Mouse (Mus musculus) midbrain, embryonic 16.5 days (tissue): Measurements from ENCODE around the gene Patj. TPM values are rescaled to one million over a fixed set of nuclear protein-coding genes. Genes with fewer than 3 reads are reported as not detected.
A peak's percentile ranks its signal among the peaks of the same experiment; 100 is the strongest.
"Not testable (repeated sequence)": the region's sequence is repeated elsewhere in the genome, so short reads cannot be mapped to it uniquely, and the experiment has no call there.

ENCODE experiments used
- ATAC-seq: fragments of 200-750 bp; cut with Nextera tagmentation; 2 replicates; pipeline ENCODE4 v1.8.0; 2017; ENCODE audit warnings: moderate TSS enrichment
- H3K27ac ChIP-seq: fragments of 300-500 bp; sonication (generic); 2 replicates; pipeline ENCODE4 v1.5.1; 2014; ENCODE audit warnings: mild to moderate bottlenecking, low read length, mixed read lengths
- H3K27me3 ChIP-seq: fragments of 300-500 bp; sonication (generic); 2 replicates; pipeline ENCODE4 v1.6.1; 2014; ENCODE audit warnings: low read depth, low read length, mixed read lengths; ENCODE audit not compliant: control insufficient read depth, insufficient read depth
- H3K36me3 ChIP-seq: fragments of 300-500 bp; sonication (generic); 2 replicates; pipeline ENCODE4 v1.6.1; 2014; ENCODE audit warnings: mild to moderate bottlenecking, low read length, moderate library complexity, mixed read lengths; ENCODE audit not compliant: control insufficient read depth, insufficient read depth
- H3K4me1 ChIP-seq: fragments of 300-500 bp; sonication (generic); 2 replicates; pipeline ENCODE4 v1.6.1; 2014; ENCODE audit warnings: mild to moderate bottlenecking, low read length, mixed read lengths; ENCODE audit not compliant: control insufficient read depth, insufficient read depth
- H3K4me2 ChIP-seq: fragments of 300-500 bp; sonication (generic); 2 replicates; pipeline ENCODE4 v1.6.1; 2014; ENCODE audit warnings: mild to moderate bottlenecking, low read length, mixed read lengths
- H3K4me3 ChIP-seq: fragments of 300-500 bp; sonication (generic); 2 replicates; pipeline ENCODE4 v1.5.1; 2014; ENCODE audit warnings: low read depth, mild to moderate bottlenecking, low read length, moderate library complexity, mixed read lengths
- H3K9ac ChIP-seq: fragments of 300-500 bp; sonication (generic); 2 replicates; pipeline ENCODE4 v1.6.1; 2014; ENCODE audit warnings: low read depth, low read length, mixed read lengths
- H3K9me3 ChIP-seq: fragments of 300-500 bp; sonication (generic); replicated peaks from 2 replicates; pipeline ENCODE4 v1.6.1; 2014; ENCODE audit warnings: mild to moderate bottlenecking, low read length, mixed read lengths; ENCODE audit not compliant: control insufficient read depth, poor library complexity, severe bottlenecking
- WGBS: fragments of 180-500 bp; shearing (Covaris S2); extraction: QIAGEN DNeasy Blood & Tissue Kit; methylation state at CpG from one replicate; pipeline ENCODE4 v1.1.7; 2014; 5-methylcytosine and 5-hydroxymethylcytosine counted together
- polyA plus RNA-seq: library from polyadenylated mRNA; unstranded; fragments of >200 nt; fragmentation: Nextera tagmentation; extraction: Ambion mirVana; gene quantifications from 2 replicates; pipeline ENCODE4 v1.2.1, GENCODE M21; 2015

Patj gene
- polyA plus RNA-seq, 1 experiment from 2014 or later, result 9.9 TPM

DNA sequence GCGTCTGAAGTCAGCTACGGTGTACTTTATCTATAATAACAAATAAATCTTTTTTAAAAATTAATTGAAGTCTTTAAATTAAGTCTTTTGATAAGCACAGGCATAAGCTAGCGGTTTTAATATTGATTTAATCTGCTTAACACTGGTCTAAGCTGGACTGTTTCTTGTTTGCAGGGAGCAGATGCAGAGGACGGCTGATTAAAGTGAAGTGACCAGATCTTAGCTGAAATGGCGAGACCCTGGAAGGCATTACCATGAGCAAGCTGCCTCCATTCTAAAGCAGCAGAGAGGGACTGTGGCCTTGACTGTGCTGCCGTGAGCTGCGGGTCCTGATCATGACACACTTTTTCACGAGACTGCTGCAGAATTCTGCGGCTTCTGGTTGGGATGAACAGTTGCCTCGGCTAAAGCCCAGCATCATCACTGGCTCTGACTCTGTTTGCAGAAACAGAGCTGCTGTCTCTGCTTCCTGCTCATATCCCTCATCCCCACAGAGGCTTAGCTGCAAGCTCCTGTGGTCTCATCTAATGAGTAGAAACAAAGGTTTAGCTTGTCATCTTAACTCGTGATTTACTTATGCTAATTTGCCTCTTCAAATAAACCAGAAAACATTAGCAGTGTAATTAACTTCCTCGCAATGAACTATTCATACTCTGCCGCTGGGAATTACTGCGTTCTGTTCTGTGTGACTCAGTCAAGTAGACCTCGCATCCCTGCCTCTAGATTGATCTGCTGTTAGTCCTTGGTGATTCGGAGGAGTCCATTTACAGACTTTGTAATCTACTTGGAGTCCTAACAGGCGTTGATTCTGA, 322.4 kb downstream of the Patj start:
- Histone ChIP-seq H3K4me3 (no peak overlapping the region), H3K27ac (no peak overlapping the region), H3K27me3 (no peaks in the 10 kb centered on the region), H3K4me1 (no peaks in the 10 kb centered on the region), H3K9me3 (no peaks in the 10 kb centered on the region), H3K9ac (no peak overlapping the region), H3K4me2 (no peak overlapping the region), H3K36me3 (no peaks in the 10 kb centered on the region)
- ATAC-seq, result peak; percentile 76; the same call in 1 of the 2 replicates
- WGBS, result 63% methylated on average over 17 of the region's 17 CpGs

DNA sequence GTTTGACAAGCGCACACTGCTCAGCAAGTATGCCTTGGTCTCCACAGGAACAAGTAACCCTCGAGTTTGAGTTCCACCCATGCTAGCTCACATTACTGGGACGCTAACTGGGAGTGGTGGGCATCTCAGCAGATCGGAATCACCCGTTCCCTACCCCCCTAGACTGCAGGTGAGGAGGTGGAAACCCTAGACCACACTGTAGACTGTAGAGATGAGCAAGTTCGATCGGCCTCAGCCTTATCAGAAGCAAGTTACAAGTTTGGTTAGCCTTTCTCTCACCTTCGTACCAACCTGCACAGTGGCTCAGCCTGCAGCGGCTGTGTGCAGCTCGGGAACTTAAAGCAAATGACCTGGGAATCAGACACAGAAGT, 322.9 kb downstream of the Patj start:
- Histone ChIP-seq H3K36me3 (no peaks in the 10 kb centered on the region), H3K4me3 (no peak overlapping the region), H3K4me1 (no peaks in the 10 kb centered on the region), H3K27ac (no peak overlapping the region), H3K4me2 (no peak overlapping the region), H3K9me3 (no peaks in the 10 kb centered on the region), H3K9ac (no peak overlapping the region), H3K27me3 (no peaks in the 10 kb centered on the region)
- 85% methylated on average over 10 of the region's 10 CpGs for WGBS
- ATAC-seq, result 0 out of 2 replicates have a peak, but pooled peaks have one; percentile 13

DNA sequence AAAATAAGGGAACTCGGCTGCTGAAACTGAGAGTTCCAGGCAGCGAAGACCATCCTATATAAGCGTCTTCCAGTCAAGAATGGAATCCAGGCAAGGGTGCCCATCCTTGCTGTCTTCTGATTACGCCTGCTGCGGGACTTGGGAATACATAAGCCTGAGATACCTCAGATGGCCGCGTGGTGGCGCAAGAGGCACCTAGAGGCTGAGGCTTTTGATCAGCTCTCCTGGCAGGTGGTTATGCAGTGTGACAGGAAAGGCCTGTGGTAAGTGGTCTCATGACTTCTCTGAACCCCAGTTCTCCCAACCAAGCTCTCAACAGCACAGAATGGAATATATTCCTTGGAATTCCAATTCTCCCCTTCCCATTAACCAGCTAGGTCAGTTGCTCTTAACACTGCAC, 326.9 kb downstream of the Patj start:
- H3K27ac ChIP-seq, result no peak overlapping the region
- no peaks in the 10 kb centered on the region for H3K9me3 ChIP-seq
- no peak overlapping the region for H3K4me3 ChIP-seq
- WGBS, result 10% methylated on average over 8 of the region's 8 CpGs
- H3K9ac ChIP-seq, result no peak overlapping the region
- ATAC-seq, result no peak
- H3K36me3 ChIP-seq, result no peaks in the 10 kb centered on the region
- peaks cover 8% of the 10 kb centered on the region for H3K4me1 ChIP-seq
- H3K4me2 ChIP-seq, result no peak overlapping the region
- peaks cover 13% of the 10 kb centered on the region for H3K27me3 ChIP-seq

DNA sequence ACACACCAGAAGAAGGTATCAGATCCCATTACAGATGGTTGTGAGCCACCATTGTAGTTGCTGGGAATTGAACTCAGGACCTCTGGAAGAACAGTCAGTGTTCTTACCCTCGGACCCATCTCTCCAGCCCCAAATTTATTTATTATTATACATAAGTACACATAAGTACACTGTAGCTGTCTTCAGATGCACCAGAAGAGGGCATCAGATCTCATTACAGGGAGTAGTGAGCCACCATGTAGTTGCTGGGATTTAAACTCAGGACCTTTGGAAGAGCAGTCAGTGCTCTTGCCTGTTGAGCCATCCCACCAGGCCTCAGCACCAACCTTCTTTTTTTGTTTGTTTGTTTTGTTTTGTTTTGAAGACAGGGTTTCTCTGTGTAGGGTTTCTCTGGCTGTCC, 329.1 kb downstream of the Patj start:
- H3K36me3 ChIP-seq, H3K9ac ChIP-seq, H3K4me3 ChIP-seq, H3K9me3 ChIP-seq, H3K27ac ChIP-seq, H3K4me2 ChIP-seq, ATAC-seq: not testable (repeated sequence)
- Histone ChIP-seq H3K27me3 (peaks cover 23% of the 10 kb centered on the region), H3K4me1 (peaks cover 14% of the 10 kb centered on the region)
- 79% methylated on average over 1 of the region's 1 CpGs for WGBS

DNA sequence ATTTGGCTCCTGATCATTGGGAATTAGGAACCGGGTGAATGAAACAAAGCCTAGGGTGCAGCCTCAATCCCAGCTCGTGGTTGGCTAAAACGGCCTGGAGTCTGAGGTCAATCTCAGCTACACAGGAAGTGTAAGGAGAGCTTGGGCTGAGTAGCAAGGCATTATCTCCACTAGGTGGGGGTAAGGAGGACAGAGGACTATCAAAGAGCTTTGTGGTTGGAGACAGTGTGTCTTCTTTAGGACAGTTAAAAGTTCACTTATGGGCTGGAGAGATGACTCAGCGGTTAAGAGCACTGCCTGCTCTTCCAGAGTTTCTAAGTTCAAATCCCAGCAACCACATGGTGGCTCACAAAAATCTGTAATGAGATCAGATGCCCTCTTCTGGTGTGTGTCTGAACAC, 329.9 kb downstream of the Patj start:
- peaks cover 14% of the 10 kb centered on the region for H3K4me1 ChIP-seq
- no peaks in the 10 kb centered on the region for H3K9me3 ChIP-seq
- H3K36me3 ChIP-seq, result no peaks in the 10 kb centered on the region
- peaks cover 23% of the 10 kb centered on the region for H3K27me3 ChIP-seq
- no peak overlapping the region for H3K4me2 ChIP-seq
- no peak overlapping the region for H3K4me3 ChIP-seq
- no peak for ATAC-seq
- no peak overlapping the region for H3K9ac ChIP-seq
- WGBS, result 43% methylated on average over 4 of the region's 4 CpGs
- H3K27ac ChIP-seq, result no peak overlapping the region

DNA sequence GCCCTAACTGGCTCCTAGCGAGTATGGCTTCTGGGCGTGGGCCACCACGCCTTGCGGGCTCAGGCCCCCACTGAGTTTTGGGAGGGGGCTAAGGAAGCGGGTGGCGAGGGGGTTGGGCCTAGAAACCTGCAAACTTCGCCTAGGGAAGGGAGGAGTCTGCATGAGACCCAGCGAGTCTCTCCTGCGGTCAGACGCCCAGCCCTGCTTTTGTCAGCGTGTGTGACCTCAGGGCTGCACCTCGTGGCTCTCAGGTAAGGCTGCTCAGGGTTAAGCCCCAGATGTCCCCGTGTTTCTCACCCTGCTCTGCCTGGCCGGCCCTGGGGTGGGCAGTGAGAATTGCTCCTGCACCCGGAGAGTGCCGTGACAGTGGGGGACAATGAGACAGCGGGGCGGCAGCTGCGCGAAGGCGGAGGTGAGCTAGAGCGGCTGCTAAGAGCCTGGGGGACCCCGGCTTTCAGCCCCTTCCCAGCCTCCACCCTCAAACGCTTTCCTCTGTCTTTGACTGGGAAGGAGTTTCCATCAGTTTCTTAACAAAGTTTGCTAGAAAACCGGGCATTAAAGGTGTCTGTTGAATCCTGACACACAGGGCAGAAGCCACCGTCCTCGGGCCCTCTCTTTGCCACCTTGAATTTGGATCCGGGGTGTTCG, 331.1 kb downstream of the Patj start, which contains the start of gene L1td1:
L1td1 (plus strand) TSS at position 145 of the 648 bp plus-strand sequence.
- H3K4me1 ChIP-seq, result peaks cover 14% of the 10 kb centered on the region
- ATAC-seq, result 0 out of 2 replicates have a peak, but pooled peaks have one; percentile 24
- H3K9ac ChIP-seq, result 0 out of 2 replicates have a peak within 1 kb of the TSS, but pooled peaks have one; percentile 10
- H3K4me2 ChIP-seq, result peak within 1 kb of the TSS; percentile 54
- WGBS, result 4% methylated on average over 29 of the region's 29 CpGs
- H3K36me3 ChIP-seq, result no peaks in the 10 kb centered on the region
- no peak within 1 kb of the TSS for H3K27ac ChIP-seq
- peak within 1 kb of the TSS; percentile 29 for H3K4me3 ChIP-seq
- peaks cover 23% of the 10 kb centered on the region for H3K27me3 ChIP-seq
- no peaks in the 10 kb centered on the region for H3K9me3 ChIP-seq

DNA sequence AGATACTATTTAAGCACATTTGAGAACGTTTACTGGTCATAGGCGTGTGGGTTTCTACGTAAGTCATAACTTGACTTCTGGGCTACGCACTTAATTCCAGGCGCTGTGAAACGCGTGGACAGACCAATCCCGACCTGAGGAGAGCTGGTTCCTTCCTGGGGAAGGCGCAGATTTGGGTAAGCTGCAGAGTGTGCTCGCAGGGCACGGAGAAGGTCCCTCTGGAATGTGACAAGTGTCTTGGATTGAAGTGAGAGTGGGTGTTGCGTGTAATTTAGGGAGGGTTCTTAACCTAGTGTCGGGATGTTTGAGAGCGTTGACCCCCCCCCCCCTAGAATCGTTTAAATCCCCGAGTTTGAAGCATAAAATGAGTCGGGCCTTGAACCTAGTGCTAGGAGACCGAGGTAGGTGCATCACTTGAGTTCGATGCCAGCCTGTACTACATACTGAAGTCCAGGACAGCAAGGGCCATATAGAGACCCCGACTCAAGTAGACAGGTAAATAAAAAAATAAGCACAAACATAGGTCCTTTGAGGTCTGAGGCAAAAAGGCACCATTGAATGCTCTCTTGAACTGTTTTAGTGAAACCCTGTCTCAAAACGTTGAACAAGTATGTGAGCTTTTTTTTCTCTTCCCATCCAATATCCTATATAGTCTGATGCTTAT, 331.8 kb downstream of the Patj start:
- H3K27me3 ChIP-seq, result peaks cover 23% of the 10 kb centered on the region
- H3K9ac ChIP-seq, result 0 out of 2 replicates have a peak overlapping the region, but pooled peaks have one; percentile 10
- H3K36me3 ChIP-seq, result no peaks in the 10 kb centered on the region
- 3% methylated on average over 21 of the region's 21 CpGs for WGBS
- no peak overlapping the region for H3K27ac ChIP-seq
- H3K4me3 ChIP-seq, result peak overlapping the region; percentile 29
- ATAC-seq, result no peak; the same call in 1 of the 2 replicates
- peaks cover 14% of the 10 kb centered on the region for H3K4me1 ChIP-seq
- H3K4me2 ChIP-seq, result peak overlapping the region; percentile 54
- H3K9me3 ChIP-seq, result no peaks in the 10 kb centered on the region

DNA sequence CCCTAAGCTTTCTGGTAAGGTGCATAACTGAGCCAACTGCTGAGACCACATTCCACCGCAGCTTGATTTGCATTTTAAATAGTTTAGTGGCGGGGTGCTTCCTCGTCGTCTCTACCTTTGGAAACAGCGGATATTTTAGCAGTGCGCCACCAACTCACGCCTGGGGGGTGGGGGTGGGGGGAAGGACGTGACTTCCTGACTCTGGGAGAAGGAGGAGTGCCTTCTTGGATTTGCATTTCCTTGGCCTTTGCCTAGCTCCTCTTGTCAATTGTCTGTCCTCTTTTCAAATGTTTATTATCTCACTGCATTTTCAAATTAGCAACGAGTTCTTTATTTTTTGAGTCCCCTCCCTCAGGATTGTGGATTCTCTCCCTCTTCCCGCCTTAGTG, 332.4 kb downstream of the Patj start:
- H3K4me1 ChIP-seq, result peaks cover 14% of the 10 kb centered on the region
- no peaks in the 10 kb centered on the region for H3K9me3 ChIP-seq
- no peak overlapping the region for H3K27ac ChIP-seq
- H3K4me2 ChIP-seq, result peak overlapping the region; percentile 41
- H3K27me3 ChIP-seq, result peaks cover 23% of the 10 kb centered on the region
- no peak overlapping the region for H3K9ac ChIP-seq
- H3K4me3 ChIP-seq, result peak overlapping the region; percentile 15; the same call in 1 of the 2 replicates
- no peaks in the 10 kb centered on the region for H3K36me3 ChIP-seq
- ATAC-seq, result peak; percentile 17; the same call in 1 of the 2 replicates
- under 1% methylated on average over 10 of the region's 10 CpGs for WGBS
